Mouse (Mus musculus): Measurements from ENCODE around the gene Oscp1.

GRCm38 (mm10) chr4:126110374-126111152 lies 52.2 kb downstream of the Oscp1 start:
- TF ChIP-seq CTCF (IDR thresholded peaks at IDR 0.05; ENCODE audit: insufficient read depth, low read depth, low read length) (peak; percentile 9; the same call in 1 of the 2 replicates), POLR2A (IDR thresholded peaks at IDR 0.05; ENCODE audit: insufficient read depth, low read depth, low read length) (0 out of 2 replicates have a peak, but pooled peaks have one; percentile 19)

Measured in olfactory bulb, adult 2 months (tissue).